Mouse (Mus musculus) left cerebral cortex, adult 18-20 months (tissue): ENCODE data around the gene Fpgs. TPM values are rescaled to one million over a fixed set of nuclear protein-coding genes. Genes with fewer than 3 reads are reported as not detected.

ENCODE experiments used
- DNase-seq, 2 experiments: peaks; one replicate each; pipeline ENCODE4 v3.0.0; 2021 to 2022; ENCODE audit warnings: low spot score in 2 of 2, mixed read lengths in 1 of 2
- long read RNA-seq, 2 experiments: library from polyadenylated mRNA; stranded (forward); transcript quantifications; one replicate each; pipeline ENCODE4 v2.0.0; 2021
- total RNA-seq, 2 experiments: library from RNA; stranded (reverse); gene quantifications; 2 replicates each; pipeline ENCODE4 v1.2.3; 2021

Gene Fpgs
- 1 to 10 TPM; 7.6 to 9.0 TPM for total RNA-seq
- long read RNA-seq, experiment 1, transcript Fpgs-201 (15 exons, 2,273 nt) = major isoform, 6 of 11 reads
- long read RNA-seq, experiment 1, partial matches to known transcripts = 2 of 11 reads
- long read RNA-seq, experiment 1, other reads (novel, unspliced or antisense) = 3 of 11 reads
- long read RNA-seq, experiment 2, transcript Fpgs-201 (15 exons, 2,273 nt) = major isoform, 5 of 10 reads
- long read RNA-seq, experiment 2, partial matches to known transcripts = 2 of 10 reads
- long read RNA-seq, experiment 2, other reads (novel, unspliced or antisense) = 3 of 10 reads

GRCm38 (mm10) chr2:32704021-32704421, at the start of gene Fpgs:
Gene Fpgs (minus strand): TSS chr2:32704145.
- no peak for DNase-seq

- DNase-seq = no peak
These were observed 48.2 kb upstream of the Fpgs start for GRCm38 (mm10) chr2:32752181-32752580.

- DNase-seq = no peak
These were observed 47.7 kb upstream of the Fpgs start for GRCm38 (mm10) chr2:32751665-32752033.

- DNase-seq = no peak
These were observed 47.1 kb upstream of the Fpgs start for GRCm38 (mm10) chr2:32750887-32751664.

GRCm38 (mm10) chr2:32750199-32750598, 46.3 kb upstream of the Fpgs start:
- no peak for DNase-seq

GRCm38 (mm10) chr2:32749082-32749481, 45.1 kb upstream of the Fpgs start:
- no peak for DNase-seq

- no peak for DNase-seq
These were observed 40.5 kb upstream of the Fpgs start for GRCm38 (mm10) chr2:32744272-32744982.

GRCm38 (mm10) chr2:32742173-32742531, 38.2 kb upstream of the Fpgs start:
- peak; percentile 82 to 92 for DNase-seq

GRCm38 (mm10) chr2:32741273-32742172, 37.6 kb upstream of the Fpgs start:
- DNase-seq = peak; percentile 67 to 72

- no peak for DNase-seq
These were observed 36.9 kb upstream of the Fpgs start, which contains the start of gene 6330409D20Rik for GRCm38 (mm10) chr2:32740916-32741272. Gene 6330409D20Rik (minus strand): TSS chr2:32741016.

- no peak for DNase-seq
These were observed 35.4 kb upstream of the Fpgs start for GRCm38 (mm10) chr2:32739311-32739710.

GRCm38 (mm10) chr2:32737008-32737407, 33.1 kb upstream of the Fpgs start:
- DNase-seq = no peak

GRCm38 (mm10) chr2:32736306-32736829, 32.4 kb upstream of the Fpgs start:
- no peak for DNase-seq

GRCm38 (mm10) chr2:32734933-32735332, 31.0 kb upstream of the Fpgs start:
- DNase-seq = no peak

- DNase-seq = no peak
These were observed 30.5 kb upstream of the Fpgs start for GRCm38 (mm10) chr2:32734480-32734879.

- DNase-seq = no peak
These were observed 28.8 kb upstream of the Fpgs start for GRCm38 (mm10) chr2:32732695-32733094.

- DNase-seq = no peak
These were observed 28.0 kb upstream of the Fpgs start for GRCm38 (mm10) chr2:32731911-32732310.

- no peak for DNase-seq
These were observed 26.9 kb upstream of the Fpgs start for GRCm38 (mm10) chr2:32730854-32731253.

- no peak for DNase-seq
These were observed 25.6 kb upstream of the Fpgs start for GRCm38 (mm10) chr2:32729547-32729946.

GRCm38 (mm10) chr2:32728463-32728862, 24.5 kb upstream of the Fpgs start:
- DNase-seq = no peak

GRCm38 (mm10) chr2:32727435-32727834, 23.5 kb upstream of the Fpgs start:
- DNase-seq = peak; percentile 75 to 82
